Mouse (Mus musculus): ENCODE measurements around the gene Napsa. TPM values are rescaled to one million over a fixed set of nuclear protein-coding genes. Genes with fewer than 3 reads are reported as not detected.

The Napsa gene
- under 1 TPM; 0.05 to 0.11 TPM for polyA plus RNA-seq (2012; fragmentation: generic; extraction: Trizol)

GRCm38 (mm10) chr7:44572213-44572701 lies at the start of gene Napsa:
Napsa (plus strand) TSS chr7:44572380.

GRCm38 (mm10) chr7:44524502-44524901 lies 47.7 kb upstream of the Napsa start, which contains the start of gene Mybpc2:
Mybpc2 (minus strand) TSS chr7:44524656.

DNA sequence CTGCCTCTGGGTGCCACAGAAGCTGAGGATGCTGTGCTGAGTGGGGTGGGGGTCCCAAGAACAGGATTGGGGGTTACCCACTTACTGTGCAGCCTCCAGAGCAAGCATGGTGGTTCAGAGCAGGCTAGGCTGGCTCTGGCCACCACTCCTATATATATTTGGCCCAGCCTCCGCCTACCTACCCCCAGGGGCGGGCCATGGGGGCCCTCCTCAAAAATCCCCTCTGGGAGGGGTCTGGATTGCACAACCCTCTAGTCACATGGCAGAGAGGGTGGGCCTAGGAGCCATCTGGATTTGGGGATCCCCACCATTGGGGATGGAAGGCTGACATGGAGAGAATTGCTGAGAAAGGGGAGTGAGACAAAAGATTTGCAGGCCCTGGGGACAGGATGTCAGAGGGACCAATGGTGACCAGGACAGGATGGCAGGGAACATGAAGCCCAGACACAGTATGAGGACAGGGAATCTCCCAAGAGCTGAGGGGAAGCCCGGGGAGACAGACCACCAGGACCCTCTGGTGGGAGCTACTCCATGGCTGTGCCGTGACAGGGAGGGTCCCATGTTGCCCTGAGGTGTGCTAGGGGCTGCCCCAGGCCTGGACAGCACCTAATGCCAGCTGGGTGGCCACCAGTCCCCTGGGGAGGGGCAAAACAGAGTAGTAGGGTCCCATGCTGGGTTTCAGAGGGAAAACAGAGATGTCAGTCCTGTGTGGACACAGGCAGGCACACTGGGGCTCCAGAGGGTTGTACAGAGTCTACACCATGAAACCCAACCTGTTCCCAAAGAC lies 40.0 kb upstream of the Napsa start, which contains the start of gene Spib:
Gene Spib, minus strand, starts transcription at position 126 of the 787 bp plus-strand sequence.

GRCm38 (mm10) chr7:44548497-44549087 lies 23.6 kb upstream of the Napsa start, which contains the start of gene Pold1:
Pold1 (minus strand) TSS chr7:44548849.

GRCm38 (mm10) chr7:44553826-44554225 lies 18.4 kb upstream of the Napsa start, which contains the start of gene Nr1h2:
Nr1h2 (minus strand) TSS chr7:44553951.

GRCm38 (mm10) chr7:44590402-44591347 lies 18.5 kb downstream of the Napsa start, which contains the start of gene Kcnc3:
Kcnc3 (plus strand) TSS chr7:44590664.

Other genes with a start within 250 kb of the Napsa start
- under 1 TPM; 0.01 to 0.21 TPM for gene Syt3, start 188.3 kb upstream of the Napsa start, polyA plus RNA-seq (2012; fragmentation: generic; extraction: Trizol)
- gene 1700008O03Rik, start 186.6 kb upstream of the Napsa start, polyA plus RNA-seq (2012; fragmentation: generic; extraction: Trizol) = under 1 TPM; 0.04 to 0.28 TPM
- under 1 TPM; 0.01 to 0.22 TPM for gene Lrrc4b, start 143.4 kb upstream of the Napsa start, polyA plus RNA-seq (2012; fragmentation: generic; extraction: Trizol)
- gene Aspdh, start 107.0 kb upstream of the Napsa start, polyA plus RNA-seq (2012; fragmentation: generic; extraction: Trizol) = not detected
- 100 to 1,000 TPM; 107 to 119 TPM for gene Josd2, start 104.4 kb upstream of the Napsa start, polyA plus RNA-seq (2012; fragmentation: generic; extraction: Trizol)
- gene Emc10, start 75.9 kb upstream of the Napsa start, polyA plus RNA-seq (2012; fragmentation: generic; extraction: Trizol) = 100 to 1,000 TPM in 1 of 2 experiments, 10 to 100 TPM in 1; 94.2 to 161 TPM
- 1 to 10 TPM; 2.9 to 7.9 TPM for gene Fam71e1, start 75.8 kb upstream of the Napsa start, polyA plus RNA-seq (2012; fragmentation: generic; extraction: Trizol)
- gene Mybpc2, start 47.7 kb upstream of the Napsa start, polyA plus RNA-seq (2012; fragmentation: generic; extraction: Trizol) = under 1 TPM in 1 of 2 experiments, not detected in 1; 0.07 TPM
- under 1 TPM in 1 of 2 experiments, not detected in 1; 0.83 TPM for gene Spib, start 40.3 kb upstream of the Napsa start, polyA plus RNA-seq (2012; fragmentation: generic; extraction: Trizol)
- 100 to 1,000 TPM in 1 of 2 experiments, 10 to 100 TPM in 1; 32.0 to 112 TPM for gene Pold1, start 23.5 kb upstream of the Napsa start, polyA plus RNA-seq (2012; fragmentation: generic; extraction: Trizol)
- 100 to 1,000 TPM in 1 of 2 experiments, 10 to 100 TPM in 1; 64.4 to 108 TPM for gene Nr1h2, start 18.4 kb upstream of the Napsa start, polyA plus RNA-seq (2012; fragmentation: generic; extraction: Trizol)
- gene Kcnc3, start 18.3 kb downstream of the Napsa start, polyA plus RNA-seq (2012; fragmentation: generic; extraction: Trizol) = under 1 TPM in 1 of 2 experiments, not detected in 1; 0.01 TPM
- gene Myh14, start 98.5 kb downstream of the Napsa start, polyA plus RNA-seq (2012; fragmentation: generic; extraction: Trizol) = under 1 TPM in 1 of 2 experiments, not detected in 1; 0.02 TPM
- not detected for gene Izumo2, start 136.4 kb downstream of the Napsa start, polyA plus RNA-seq (2012; fragmentation: generic; extraction: Trizol)
- gene Vrk3, start 176.0 kb downstream of the Napsa start, polyA plus RNA-seq (2012; fragmentation: generic; extraction: Trizol) = 10 to 100 TPM; 18.9 to 34.2 TPM
- gene Zfp473, start 178.7 kb downstream of the Napsa start, polyA plus RNA-seq (2012; fragmentation: generic; extraction: Trizol) = under 1 TPM; 0.05 to 0.45 TPM
- gene Nup62, start 243.7 kb downstream of the Napsa start, polyA plus RNA-seq (2012; fragmentation: generic; extraction: Trizol) = 10 to 100 TPM; 38.6 to 53.4 TPM
- 1 to 10 TPM in 1 of 2 experiments, under 1 TPM in 1; 0.55 to 3.7 TPM for gene Il4i1, start 244.0 kb downstream of the Napsa start, polyA plus RNA-seq (2012; fragmentation: generic; extraction: Trizol)
- gene Atf5, start 244.3 kb downstream of the Napsa start, polyA plus RNA-seq (2012; fragmentation: generic; extraction: Trizol) = 100 to 1,000 TPM; 139 to 293 TPM